Mouse (Mus musculus) embryonic fibroblast, embryonic 13.5 days (primary cell): ENCODE measurements around the gene Tmem54.

Experiments used
- CTCF ChIP-seq: IDR thresholded peaks from 2 replicates; pipeline ENCODE4 v1.5.1; 2011; ENCODE audit warnings: mild to moderate bottlenecking, control low read depth, low read length, moderate library complexity, borderline replicate concordance; ENCODE audit not compliant: insufficient read depth
- POLR2A ChIP-seq: IDR thresholded peaks from 2 replicates; pipeline ENCODE4 v1.6.1; 2011; ENCODE audit warnings: low read depth, mild to moderate bottlenecking, control low read depth, low read length, moderate library complexity

DNA sequence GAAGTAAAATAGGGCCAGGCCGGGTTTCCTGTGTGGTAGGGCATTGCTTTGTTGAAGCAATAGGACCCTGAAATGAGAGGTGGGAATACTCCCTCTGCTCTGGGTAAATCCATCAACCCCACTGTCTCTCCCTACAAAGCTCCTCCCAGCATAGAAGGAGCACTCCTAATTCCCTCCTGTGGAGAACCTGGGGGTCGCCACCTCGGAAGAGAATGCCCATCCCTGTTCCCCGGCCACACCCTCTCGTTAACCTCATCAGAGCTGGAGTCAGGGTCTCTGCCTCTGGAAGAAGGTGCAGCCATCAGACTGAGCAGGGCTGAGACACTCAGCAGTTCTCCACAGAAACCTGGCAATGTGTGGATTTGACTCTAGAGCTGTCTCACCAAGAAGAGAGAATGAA is 17.5 kb upstream of the Tmem54 start:
- TF ChIP-seq POLR2A (no peak), CTCF (no peak)
